Mouse (Mus musculus) skeletal muscle tissue, adult 2 months (tissue): ENCODE measurements around the gene Hes5.

Experiments
- DNase-seq: peaks from one replicate; pipeline ENCODE4 v3.0.0-alpha.2; 2012; ENCODE audit warnings: low read depth, low spot score

Hes5 gene

DNA sequence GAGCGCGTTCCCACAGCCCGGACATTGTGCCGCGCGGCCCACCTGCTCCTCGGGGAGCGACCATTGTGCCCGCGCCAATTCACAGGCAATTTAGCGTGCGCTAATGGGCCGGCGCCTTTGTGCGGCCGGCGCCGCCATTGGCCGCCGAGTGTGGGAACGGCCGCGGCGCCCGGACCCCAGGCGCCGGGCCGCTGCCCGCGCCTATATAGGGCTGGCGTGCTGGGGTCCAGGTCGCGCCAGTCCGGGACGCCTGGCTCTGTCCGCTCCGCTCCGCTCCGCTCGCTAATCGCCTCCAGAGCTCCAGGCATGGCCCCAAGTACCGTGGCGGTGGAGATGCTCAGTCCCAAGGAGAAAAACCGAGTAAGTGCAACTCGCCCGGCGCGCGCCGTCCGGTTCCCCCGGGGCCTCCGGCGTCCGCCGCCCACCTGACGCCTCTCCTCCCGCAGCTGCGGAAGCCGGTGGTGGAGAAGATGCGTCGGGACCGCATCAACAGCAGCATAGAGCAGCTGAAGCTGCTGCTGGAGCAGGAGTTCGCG is at the start of gene Hes5:
Hes5 (plus strand) TSS at position 234 of the 536 bp plus-strand sequence.
- DNase-seq: no peak

DNA sequence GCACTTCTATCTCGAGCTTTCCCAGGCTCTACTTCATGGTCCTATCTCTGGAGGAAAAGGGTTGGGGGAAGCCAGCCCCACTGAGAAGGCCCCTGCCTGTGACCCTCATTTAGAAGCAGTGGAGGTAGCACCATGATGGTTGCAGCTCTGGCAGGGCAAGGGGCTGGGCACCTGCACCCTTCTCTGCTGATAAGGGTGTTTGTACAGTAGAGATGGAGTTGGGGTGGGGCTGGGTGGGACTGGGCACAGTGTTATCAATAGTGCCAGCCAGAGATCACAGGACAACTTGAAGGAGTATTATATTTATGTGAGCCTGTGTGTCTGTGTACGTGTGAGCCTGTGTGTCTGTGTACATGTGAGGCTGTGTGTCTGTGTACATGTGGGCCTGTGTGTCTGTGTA is 49.1 kb upstream of the Hes5 start:
- no peak for DNase-seq

DNA sequence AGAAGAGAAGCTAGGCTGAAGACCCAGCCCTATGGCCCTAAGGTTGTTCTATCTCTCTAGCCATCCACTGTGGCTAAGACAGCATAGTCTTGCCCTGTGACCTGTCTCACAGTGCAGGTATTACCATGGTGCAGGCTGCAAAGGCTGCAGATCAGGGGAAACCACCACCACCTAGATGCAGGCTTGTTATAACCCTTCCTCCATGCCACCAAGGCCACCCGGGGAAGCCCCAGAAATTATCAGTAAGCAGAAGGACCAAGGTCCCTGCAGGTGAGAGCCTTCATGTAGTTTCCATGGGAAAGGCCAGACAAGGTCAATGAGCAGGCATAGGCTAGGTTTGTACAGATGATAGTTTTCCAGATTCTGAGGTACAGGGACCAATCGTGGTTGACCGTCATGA is 46.9 kb upstream of the Hes5 start:
- no peak for DNase-seq

DNA sequence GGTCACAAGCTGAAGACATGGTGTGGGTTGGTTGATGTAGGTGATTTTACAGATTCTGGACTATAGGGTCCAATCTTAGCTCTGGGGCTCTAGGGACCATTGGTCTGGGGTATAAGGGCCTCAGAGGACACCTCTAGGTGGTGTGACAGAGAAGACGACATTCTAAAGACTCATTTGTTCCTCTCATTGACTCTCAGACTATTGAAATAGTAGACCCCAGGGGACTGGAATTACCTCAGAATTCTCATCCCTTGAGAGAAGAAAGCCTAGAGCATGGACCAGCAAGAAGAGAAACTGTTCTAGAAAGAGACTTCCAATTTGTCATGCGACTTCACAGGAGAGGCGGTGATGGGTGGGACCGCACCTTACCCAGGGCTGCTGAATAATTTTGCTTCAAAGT is 46.5 kb upstream of the Hes5 start:
- no peak for DNase-seq

DNA sequence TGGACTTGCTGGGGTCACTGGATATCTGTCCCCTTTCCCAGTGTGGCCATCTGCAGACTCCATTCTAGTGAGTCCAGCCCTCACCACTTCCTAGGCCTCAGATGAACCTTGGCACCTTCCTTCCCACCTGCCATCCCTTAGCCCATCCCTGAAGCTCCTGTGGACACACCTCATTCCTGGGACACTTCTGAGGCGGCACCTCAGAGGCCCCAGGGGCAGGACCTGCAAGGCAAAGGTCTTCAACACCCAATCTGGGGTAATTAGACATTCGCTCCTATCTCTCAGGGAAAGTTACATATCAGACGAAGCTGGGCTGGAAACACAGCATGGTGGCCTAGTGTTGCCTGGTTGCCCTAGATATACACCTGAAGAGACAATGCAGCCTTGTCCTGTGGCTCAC is 46.0 kb upstream of the Hes5 start:
- DNase-seq: no peak

DNA sequence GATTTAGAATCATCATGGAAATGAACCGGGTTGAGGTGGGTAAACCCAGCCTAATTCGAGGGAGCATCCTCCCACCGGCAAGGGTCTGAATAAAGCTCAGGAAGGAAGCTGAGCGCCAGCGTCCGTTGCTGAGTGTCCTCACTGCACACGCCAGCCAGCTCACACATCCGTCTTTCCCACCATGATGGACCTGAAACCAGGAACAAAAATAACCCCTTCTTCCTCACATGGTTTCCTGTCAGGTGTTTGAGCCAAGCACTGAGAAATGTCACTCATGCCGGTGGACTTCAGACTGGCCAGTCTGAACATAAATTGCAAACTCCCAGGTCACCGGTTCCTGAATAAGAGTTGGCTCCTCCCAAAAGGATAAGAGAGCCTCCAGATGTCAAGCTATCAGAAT is 45.4 kb upstream of the Hes5 start:
- DNase-seq: no peak

DNA sequence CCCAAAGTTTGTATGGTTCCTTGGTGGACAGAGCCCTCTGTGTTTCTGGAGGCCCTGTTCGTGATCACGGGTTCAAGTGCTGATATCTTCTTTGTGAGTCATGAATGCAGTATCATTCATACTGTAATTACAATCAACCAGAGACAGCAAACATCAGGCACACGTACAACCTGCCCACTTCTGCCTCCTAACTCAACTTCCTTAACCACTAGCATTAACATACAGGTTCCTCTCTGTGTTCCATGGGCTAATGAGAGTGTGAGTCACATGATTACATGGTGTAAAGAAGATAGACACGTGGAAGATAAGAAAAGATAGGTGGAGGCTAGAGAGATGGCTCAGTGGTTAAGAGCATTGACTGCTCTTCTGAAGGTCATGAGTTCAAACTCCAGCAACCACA is 44.1 kb upstream of the Hes5 start:
- DNase-seq: no peak

DNA sequence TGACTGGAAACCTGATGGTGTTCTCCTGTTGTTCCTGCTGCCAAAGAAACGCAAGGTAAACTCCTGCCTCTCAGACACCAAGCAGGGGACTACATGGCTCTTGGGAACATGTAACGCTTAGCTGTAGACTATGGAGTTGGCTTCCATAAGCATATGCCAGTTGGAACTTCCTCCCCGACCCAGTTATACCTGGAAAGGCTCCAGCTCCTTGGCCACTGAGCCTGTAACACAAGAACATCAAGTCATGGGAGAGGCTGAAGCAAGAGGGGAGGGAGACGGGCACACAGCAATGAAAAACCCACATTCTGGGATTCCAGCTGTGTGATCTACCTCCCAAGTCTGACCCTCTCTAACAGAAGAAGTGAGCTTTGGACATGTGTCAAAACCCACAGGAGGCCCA is 38.4 kb upstream of the Hes5 start:
- DNase-seq: peak; percentile 79

DNA sequence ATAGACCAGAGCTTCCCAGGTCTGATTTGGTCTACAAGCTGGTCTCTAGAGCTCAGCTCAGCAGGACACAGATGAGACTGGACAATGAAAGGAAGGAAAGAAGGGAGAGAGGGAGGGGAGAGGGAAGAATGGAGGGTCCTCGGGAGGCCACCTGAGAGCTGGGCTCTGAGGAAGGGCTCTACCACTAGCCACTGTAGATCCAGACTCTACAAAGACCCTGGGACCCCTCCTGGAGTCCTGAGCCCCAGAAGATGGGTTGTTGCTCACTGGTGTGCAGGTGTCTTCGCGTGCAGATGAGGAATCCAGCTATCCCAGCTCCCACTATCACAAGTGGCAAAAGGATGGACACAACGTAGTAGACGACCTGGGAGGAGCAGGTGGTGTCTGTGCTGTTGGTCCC is 37.8 kb upstream of the Hes5 start:
- no peak for DNase-seq

DNA sequence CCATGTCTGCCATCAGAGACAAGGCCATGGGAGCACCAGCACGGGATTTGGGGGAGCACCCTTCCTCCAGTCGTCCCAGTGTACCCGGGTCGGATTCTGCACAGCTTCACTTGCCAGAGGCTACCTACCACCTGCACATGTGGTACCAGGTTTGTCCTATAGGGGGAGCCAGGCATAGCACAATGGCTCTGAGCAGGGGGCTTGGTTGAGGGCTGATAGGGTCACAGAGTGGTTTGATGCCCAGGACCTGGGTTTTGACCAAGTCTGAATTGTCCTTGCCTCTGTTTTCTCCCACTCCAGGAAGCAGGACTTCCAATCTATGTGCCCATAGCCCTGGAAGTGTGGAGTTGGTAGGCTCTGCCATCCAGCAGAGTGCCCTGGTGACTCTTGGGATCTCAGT is 35.3 kb upstream of the Hes5 start:
- no peak for DNase-seq

DNA sequence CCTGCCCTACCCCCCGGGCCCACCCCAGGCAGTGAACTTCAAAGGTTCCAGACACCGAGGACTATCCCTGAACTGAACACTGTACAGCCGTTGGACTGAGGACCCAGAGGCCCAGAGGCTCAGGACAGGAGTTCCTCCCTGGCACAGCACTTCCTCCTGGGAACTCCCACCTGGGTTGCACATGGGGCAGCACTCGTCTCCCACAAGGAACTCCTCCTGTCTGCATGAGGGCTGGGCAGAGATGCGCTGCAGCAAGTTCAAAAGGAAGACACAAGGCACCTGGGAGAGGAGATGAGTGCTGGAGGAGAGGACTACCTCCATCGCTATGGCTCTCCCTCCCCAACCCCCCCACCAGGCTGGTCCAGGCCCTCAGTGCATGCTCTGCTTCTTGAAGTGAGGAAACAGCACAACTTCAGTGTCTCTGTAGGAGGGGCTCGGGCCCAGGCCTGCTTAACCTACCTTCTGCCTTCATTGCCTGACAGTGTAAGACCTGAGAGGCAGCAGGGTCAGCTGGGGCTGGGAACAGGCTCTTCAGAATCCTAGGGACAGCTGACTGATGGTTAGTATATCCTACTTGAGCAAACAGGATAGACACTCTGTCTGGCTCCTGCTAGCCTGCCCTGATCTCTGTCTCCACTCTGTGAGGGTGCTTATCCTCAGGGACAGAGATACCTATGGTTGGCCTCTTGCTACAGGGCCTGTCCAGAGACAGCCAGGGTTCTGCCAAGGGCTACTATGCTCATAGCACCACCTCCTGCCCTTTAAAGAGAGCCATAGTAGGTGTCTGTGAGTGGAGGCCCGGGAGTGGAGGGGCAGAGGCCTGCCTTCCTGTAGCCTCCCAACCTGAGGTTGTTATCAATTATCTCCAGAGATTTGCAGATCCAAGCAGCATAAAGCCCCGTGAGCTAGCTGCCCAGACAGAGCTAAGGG is 33.5 kb upstream of the Hes5 start:
- no peak for DNase-seq

DNA sequence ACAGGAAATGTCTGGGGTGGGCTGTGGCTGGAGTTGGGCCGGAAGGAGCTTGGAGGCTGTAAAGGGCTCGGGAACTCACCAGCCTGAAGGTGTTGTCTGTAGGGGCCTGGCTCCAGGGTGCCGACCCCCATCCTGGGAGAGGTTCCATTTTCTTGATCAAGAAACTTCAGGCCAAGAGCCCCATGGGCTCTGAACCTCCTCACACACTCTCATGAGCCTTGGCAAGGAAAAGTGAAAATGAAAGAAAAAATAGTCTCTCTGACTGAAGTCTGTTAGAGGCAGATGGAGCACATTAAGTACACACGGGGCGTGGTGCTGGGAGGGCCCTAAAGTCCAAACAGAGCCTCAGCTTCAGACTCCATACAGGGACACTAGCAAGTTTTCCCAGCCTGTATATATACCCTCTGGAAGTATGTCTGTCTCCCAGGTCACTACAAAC is 32.8 kb upstream of the Hes5 start:
- peak; percentile 58 for DNase-seq

DNA sequence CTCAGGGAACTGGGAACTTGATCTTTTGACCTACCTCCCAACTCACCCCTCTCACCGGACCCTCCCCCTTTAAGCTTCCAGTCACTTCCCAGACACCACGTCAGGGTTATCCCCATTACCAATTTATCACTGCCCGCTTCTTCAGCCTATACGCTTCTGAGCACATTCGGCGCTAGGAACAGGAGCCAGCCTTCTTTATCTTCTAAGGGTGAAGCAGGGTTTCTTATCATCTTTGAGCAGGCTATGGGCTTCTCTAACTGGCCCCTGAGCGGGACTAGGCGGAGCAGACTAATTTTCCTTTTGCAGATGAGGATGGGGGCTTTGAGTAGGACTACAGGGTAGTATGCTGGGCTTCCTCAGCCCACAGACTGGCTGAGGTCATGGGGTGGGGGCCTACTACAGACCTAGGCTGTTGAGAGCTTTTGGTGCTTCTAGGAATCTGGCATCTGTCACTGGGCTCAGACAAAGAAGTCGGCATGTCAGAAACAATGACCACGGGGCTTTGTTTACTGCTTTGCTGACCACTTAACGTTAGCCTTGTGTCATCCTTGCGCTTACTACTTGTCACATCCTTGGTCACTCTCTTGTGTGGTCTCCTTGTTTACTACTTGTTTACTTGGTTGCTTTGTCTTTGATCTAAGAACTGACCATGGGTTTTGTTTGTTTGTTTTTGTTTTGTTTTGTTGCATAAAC is 32.2 kb upstream of the Hes5 start, which contains the start of gene Tnfrsf14:
Tnfrsf14 (minus strand) TSS at position 169 of the 693 bp plus-strand sequence.
- DNase-seq: no peak

DNA sequence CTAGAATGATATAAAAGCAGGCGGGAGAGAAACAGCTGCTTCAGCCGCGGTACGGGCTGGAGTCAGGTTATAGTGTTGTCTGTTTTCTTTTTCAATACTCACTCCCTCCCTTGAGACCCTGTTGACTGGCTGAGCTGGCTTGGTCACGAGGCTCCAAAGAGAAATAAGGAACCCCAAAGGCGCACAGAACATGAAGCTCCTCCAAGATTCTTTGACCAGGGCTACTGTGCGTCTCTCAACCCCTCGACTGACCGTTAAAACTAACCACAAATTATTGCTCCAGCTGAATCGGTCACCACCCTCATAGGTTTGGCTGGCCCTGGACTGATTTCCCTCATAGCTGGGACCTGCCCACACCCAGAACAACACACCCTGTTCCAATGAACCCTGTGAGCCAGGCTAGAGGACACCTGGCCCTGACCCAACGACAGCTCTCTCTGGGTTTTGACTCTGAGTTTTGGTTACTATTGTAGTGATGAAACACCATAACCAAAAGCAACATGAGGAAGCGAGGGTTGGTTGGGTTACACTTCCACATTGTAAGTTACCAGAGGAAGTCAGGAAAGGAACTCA is 31.5 kb upstream of the Hes5 start:
- DNase-seq: peak; percentile 70

DNA sequence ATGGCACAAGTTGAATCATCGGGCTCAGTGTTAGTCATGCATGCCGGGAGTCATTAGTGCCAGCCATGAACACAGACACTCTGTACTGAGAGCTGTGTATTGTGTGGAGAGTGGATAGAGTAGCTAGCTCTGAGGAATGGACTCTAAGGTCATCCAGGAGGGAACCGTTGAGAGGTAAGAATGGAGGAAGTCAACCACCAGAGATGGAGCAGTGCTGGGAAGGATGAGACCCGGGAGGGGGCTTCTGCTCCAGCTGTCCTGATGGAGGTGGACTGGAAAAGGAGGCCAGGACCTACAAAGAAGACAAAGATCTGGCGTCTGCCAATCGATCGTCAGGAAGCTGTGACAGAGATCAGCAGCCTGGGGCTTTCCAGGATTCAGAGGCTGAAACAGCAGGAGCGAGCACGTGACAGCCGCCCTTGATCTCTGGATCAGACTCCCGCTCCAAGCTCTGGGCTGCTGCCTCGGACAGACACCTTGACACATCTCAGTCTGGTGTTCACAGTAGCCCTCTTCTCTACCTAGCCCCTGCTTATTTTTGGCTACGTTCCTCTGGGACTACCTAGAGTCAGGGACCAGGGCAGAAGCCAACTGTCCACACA is 27.3 kb upstream of the Hes5 start:
- DNase-seq: no peak

DNA sequence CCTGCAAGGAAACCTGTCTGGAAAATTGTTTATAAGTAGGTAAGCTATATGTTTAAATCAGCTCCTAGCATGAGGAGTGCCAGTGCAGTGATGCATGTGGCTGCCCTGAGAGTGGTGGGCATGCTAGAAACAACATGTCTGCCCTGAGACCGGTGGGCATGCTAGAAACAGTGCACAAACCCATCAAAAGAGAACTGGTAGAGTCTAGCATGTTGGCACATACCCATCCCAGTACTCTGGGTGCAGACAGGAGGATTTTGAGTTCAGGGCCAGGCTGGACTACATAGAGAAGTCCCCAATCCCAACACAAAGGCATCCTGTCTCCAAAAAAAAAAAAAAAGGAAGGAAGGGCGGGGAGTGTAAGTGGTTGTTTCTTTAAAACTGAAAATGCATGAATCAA is 25.9 kb upstream of the Hes5 start:
- DNase-seq: no peak

DNA sequence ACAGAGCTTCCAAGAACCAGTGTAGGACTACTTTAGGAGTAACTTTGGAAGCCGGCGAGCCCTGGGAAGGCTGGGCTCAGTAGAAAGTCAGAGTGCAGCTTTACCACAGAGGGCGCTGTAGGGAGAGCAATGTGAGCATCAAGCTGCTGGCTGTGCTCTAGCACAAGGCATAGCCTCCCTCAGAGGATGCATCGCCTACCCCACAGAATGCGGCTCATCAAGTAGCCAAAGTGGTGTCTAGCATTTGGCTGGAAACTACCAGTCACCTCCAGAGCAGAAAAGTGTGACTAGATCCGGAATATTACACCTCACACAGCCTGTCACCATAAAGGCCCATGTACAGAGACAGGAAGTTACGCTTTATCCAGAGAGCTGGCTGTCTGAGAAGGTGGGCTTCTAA is 24.9 kb upstream of the Hes5 start:
- DNase-seq: no peak

DNA sequence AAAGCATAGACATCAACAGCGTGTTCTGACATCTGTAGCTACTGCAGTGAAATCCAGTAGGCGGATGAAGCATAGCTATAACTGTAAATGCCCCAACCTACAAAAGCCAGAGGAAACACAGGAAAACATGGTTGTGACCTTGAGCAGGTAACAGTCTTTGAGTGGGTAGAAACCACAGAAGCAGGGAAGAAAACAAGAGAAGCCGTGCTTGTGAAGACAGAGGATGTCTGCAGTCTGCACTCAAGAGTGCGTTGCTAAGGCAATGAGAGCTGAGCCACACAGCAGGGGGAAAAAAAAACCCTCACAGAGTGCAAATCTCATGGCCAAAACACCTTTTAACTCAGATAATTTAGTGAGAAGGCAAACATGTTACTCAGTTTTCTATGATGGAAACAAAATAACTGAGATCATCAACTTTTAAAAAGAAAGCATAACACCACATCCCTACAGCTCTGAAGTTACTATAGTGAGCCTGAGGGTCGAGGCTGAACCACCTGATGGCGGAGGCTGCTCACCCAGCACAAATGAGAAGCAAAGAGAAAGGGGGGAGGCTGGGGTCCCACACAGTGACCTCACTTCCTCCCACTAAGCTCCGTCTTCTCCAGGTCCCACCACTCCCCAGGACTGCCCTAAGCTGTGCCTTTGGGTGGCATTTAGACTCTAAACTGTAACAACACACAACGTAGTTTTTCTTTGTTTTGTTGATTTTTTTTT is 24.0 kb upstream of the Hes5 start:
- DNase-seq: no peak

DNA sequence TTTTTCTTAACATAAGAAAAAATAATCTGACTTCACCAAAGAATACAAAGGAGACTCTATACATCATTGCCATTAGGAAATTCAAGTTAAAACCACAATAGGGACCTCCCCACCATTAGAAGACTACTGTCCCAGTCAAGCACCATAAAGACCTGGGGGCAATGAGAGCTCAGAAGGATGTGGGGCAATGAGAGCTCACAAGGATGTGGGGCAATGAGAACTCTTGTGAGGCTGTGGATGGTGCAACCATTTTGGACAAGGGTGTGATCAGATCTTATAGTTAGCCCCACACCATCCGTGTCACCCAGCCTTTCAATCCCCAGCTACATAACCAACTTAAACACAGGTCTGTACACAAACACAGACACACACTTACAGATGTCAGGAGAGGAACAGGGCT is 23.0 kb upstream of the Hes5 start:
- no peak for DNase-seq

DNA sequence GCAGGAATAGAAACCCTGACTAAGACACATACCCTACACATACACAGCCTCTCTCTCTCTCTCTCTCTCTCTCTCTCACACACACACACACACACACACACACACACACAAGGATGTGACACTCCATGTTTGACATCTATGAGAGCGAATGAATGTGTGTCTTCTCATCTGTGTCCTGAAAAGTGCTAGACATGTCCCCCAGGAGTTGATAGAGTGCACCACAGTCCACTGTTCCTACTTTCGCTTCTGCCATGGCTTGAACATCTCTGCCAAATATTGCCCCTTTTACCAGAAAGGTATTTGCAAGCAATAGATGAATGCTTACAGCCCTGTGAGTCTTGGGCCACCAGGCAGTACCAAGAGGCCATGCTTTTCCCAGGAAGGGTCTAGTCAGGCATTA is 20.6 kb upstream of the Hes5 start:
- DNase-seq: no peak

DNA sequence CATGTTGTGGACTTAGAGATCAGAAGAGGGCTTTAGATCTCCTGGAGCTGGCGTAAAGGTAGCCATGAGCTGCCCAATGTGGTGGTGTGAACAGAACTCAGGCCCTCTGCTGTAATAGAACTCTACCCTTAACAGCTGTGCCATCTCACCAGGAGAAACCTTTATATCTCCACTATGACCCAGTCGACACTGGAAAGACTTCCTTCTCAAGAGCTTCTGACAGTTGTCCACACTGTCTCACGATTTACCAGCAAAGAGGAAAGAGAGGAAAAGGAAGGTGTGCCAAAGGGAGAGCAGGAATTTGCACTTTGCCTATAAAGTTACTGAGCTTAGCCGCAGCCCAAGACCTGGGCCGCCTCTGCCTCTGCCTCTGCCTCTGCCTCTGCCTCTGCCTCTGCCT is 18.9 kb upstream of the Hes5 start:
- DNase-seq: no peak
